Comparison of ENCODE assay signal across 39 mouse cellular contexts in the genomic region with DNA sequence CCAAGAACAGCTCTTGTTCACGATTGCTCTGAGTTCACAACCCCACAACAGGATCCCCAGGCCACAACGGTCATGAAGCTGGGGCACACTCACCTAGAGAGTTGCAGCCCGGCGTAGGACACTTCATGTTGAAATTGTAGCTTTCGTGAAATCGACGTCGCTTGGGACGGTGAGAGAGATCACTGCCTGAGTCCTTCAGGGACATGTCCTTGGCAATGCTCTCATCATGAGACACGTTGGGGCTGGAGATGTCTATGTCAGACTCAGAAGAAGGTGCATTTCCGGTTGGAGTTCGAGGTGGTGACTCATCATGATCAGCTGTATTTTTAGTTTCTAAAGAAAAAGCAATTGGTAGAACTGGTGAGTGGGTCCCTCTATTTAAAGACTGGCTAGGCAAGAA. TPM values are rescaled to one million over a fixed set of nuclear protein-coding genes. Genes with fewer than 3 reads are reported as not detected.
DNase-seq lines count a peak whose midpoint lies in the region; ATAC-seq and TF ChIP-seq lines count a peak whose summit lies in the region.
"Had no signal": no experiment of that assay in that cellular context is flagged by ENCODE, and none has a peak within 500 bp of the region (broad histone marks: within the 10 kb centered on the region; RNA-seq: fewer than 3 reads in every experiment).

No protein-coding gene starts in this region.

- intact Hi-C loops in left cerebral cortex, adult 2 months (cut with DNase I) = no loop called here

- H3K27ac ChIP-seq in thymus, adult 2 months (ENCODE audit: control insufficient read depth, insufficient read depth, low read length) = no peak overlapping the region
- no peak overlapping the region for H3K27ac ChIP-seq in kidney, embryonic 14.5 days (ENCODE audit: low read depth, low read length)
- no peak overlapping the region for H3K27ac ChIP-seq in left cerebral cortex, adult 2 months
- H3K27ac ChIP-seq: forebrain, embryonic 12.5 days; heart, embryonic 15.5 days; hindbrain, embryonic 12.5 days; hindbrain, postnatal 0 days; liver, embryonic 14.5 days; midbrain, embryonic 12.5 days; neural tube, embryonic 12.5 days had no signal

- no peaks in the 10 kb centered on the region for H3K27me3 ChIP-seq in megakaryocyte, embryonic 14.5 days (replicated peaks)
- no peaks in the 10 kb centered on the region for H3K27me3 ChIP-seq in thymus, adult 2 months (ENCODE audit: control insufficient read depth, insufficient read depth, low read length)
- H3K27me3 ChIP-seq in kidney, embryonic 14.5 days (ENCODE audit: control insufficient read depth, insufficient read depth, low read length) = no peaks in the 10 kb centered on the region
- H3K27me3 ChIP-seq: forebrain, embryonic 12.5 days; heart, embryonic 15.5 days; hindbrain, embryonic 12.5 days; midbrain, embryonic 12.5 days; neural tube, embryonic 12.5 days; Patski had no signal

- peak; percentile 70 for DNase-seq in adrenal gland, adult 2 months
- peak; percentile 53 to 56 for DNase-seq in adrenal gland, postnatal 36 days
- no peak for DNase-seq in thymus, adult 2 months
- DNase-seq in left cerebral cortex, adult 2 months (ENCODE audit: extremely low spot score in 1 of 2, low spot score in 2 of 2) = no peak
- DNase-seq: B cell, adult 2 months; cerebellum, adult 11-12 months; cerebellum, adult 9-11 months; gastrocnemius, postnatal 14 days; heart, postnatal 36 days; kidney, adult 9 months; kidney, postnatal 14 days; layer of hippocampus, adult 9-11 months; liver; lung, adult 2 months; lung, postnatal 14 days; right cerebral cortex, adult 18-20 months; spleen, adult 18-20 months; thymus, postnatal 25 days had no signal

- TF ChIP-seq POLR2A in thymus, adult 2 months (IDR thresholded peaks at IDR 0.05; ENCODE audit: control insufficient read depth, extremely low read depth, insufficient read depth, low read length, poor library complexity) = no peak

- no peak for ATAC-seq in megakaryocyte, adult 5-6 weeks (ENCODE audit: poor library complexity, severe bottlenecking)
- no peak for ATAC-seq in kidney, embryonic 14.5 days (ENCODE audit: low FRiP score, low TSS enrichment)
- ATAC-seq: hindbrain, postnatal 0 days; intestine, embryonic 16.5 days; Patski had no signal

- H3K9me3 ChIP-seq in megakaryocyte, embryonic 14.5 days = no peaks in the 10 kb centered on the region
- no peaks in the 10 kb centered on the region for H3K9me3 ChIP-seq in kidney, embryonic 14.5 days (ENCODE audit: control insufficient read depth, low read length)
- H3K9me3 ChIP-seq: forebrain, embryonic 12.5 days; heart, embryonic 15.5 days; hindbrain, embryonic 12.5 days; midbrain, embryonic 12.5 days; neural tube, embryonic 12.5 days had no signal

- peaks cover 62% of the 10 kb centered on the region for H3K4me1 ChIP-seq in megakaryocyte, embryonic 14.5 days
- H3K4me1 ChIP-seq in thymus, adult 2 months (replicated peaks; ENCODE audit: control insufficient read depth, insufficient read depth, low read length) = no peaks in the 10 kb centered on the region
- no peaks in the 10 kb centered on the region for H3K4me1 ChIP-seq in kidney, embryonic 14.5 days (ENCODE audit: control insufficient read depth, insufficient read depth, low read length)
- H3K4me1 ChIP-seq: forebrain, embryonic 12.5 days; hindbrain, embryonic 12.5 days; midbrain, embryonic 12.5 days; neural tube, embryonic 12.5 days had no signal

- 86% methylated on average over 12 of the region's 12 CpGs for WGBS in thymus, adult 2 months
- WGBS in kidney, embryonic 14.5 days = 91% methylated on average over 12 of the region's 12 CpGs

- peaks cover 85% of the 10 kb centered on the region for H3K36me3 ChIP-seq in megakaryocyte, embryonic 14.5 days (replicated peaks; ENCODE audit: low read length)
- H3K36me3 ChIP-seq in thymus, adult 2 months (ENCODE audit: control insufficient read depth, insufficient read depth, low read length) = peaks cover 75% of the 10 kb centered on the region
- H3K36me3 ChIP-seq in kidney, embryonic 14.5 days (ENCODE audit: control insufficient read depth, insufficient read depth, low read length) = peaks cover 77% of the 10 kb centered on the region

- no peak for TF ChIP-seq CTCF in thymus, adult 2 months (IDR thresholded peaks at IDR 0.05; ENCODE audit: borderline replicate concordance, control insufficient read depth, extremely low read depth, insufficient read depth, low read length, poor library complexity)
- no peak for TF ChIP-seq CTCF in left cerebral cortex, adult 2 months (IDR thresholded peaks at IDR 0.05)

- H3K9ac ChIP-seq in kidney, embryonic 14.5 days (ENCODE audit: low read depth, low read length) = no peak overlapping the region
- H3K9ac ChIP-seq: forebrain, embryonic 12.5 days; heart, embryonic 15.5 days; hindbrain, embryonic 12.5 days; liver, embryonic 14.5 days; midbrain, embryonic 12.5 days; neural tube, embryonic 12.5 days had no signal

- H3K4me3 ChIP-seq in megakaryocyte, embryonic 14.5 days (replicated peaks) = peak overlapping the region; percentile 26
- no peak overlapping the region for H3K4me3 ChIP-seq in thymus, adult 2 months (ENCODE audit: control insufficient read depth, insufficient read depth, low read length)
- H3K4me3 ChIP-seq in kidney, embryonic 14.5 days (ENCODE audit: low read length) = no peak overlapping the region
- H3K4me3 ChIP-seq in left cerebral cortex, adult 2 months = no peak overlapping the region
- H3K4me3 ChIP-seq: erythroblast, embryonic 14.5 days; forebrain, embryonic 12.5 days; heart, embryonic 15.5 days; hindbrain, embryonic 12.5 days; midbrain, embryonic 12.5 days; myocyte; neural tube, embryonic 12.5 days had no signal

- H3K4me2 ChIP-seq in kidney, embryonic 14.5 days (replicated peaks; ENCODE audit: low read depth, low read length) = no peak overlapping the region
- H3K4me2 ChIP-seq: forebrain, embryonic 12.5 days; heart, embryonic 15.5 days; hindbrain, embryonic 12.5 days; midbrain, embryonic 12.5 days; neural tube, embryonic 12.5 days had no signal

RNA-seq across cellular contexts. Expression of a gene that starts 10.2 kb away (rescaled TPM):
- polyA plus RNA-seq in megakaryocyte, embryonic 14.5 days (2012; ENCODE audit: insufficient read depth, low replicate concordance) = 0.48 and 11.7 TPM in 2 replicates
- total RNA-seq in megakaryocyte, adult 5-6 weeks (2015) = 78.8 and 84.7 TPM in 2 replicates
- 65.1 and 69.1 TPM in 2 replicates for total RNA-seq in megakaryocyte, adult 5-6 weeks (2017)
- 10 to 100 TPM; 51.7 to 64.2 TPM for total RNA-seq in adrenal gland, adult 2 months (2021)
- 21.5 and 23.8 TPM in 2 replicates for polyA plus RNA-seq in adrenal gland, adult 2 months (2012; rRNA removed)
- 10 to 100 TPM; 48.5 to 51.9 TPM for total RNA-seq in adrenal gland, postnatal 36 days (2021)
- 55.5 and 64.8 TPM in 2 replicates for polyA plus RNA-seq in thymus, adult 2 months (2012; rRNA removed)
- polyA plus RNA-seq in kidney, embryonic 14.5 days (2014; fragmentation: Nextera tagmentation; extraction: Ambion mirVana) = 55.5 and 80.1 TPM in 2 replicates
- total RNA-seq in left cerebral cortex, adult 2 months (2021) = 10 to 100 TPM; 72.3 to 77.2 TPM

RNA-seq across cellular contexts. Expression of a gene that starts 36.9 kb away (rescaled TPM):
- 42.4 and 44.8 TPM in 2 replicates for polyA plus RNA-seq in megakaryocyte, embryonic 14.5 days (2012; ENCODE audit: insufficient read depth, low replicate concordance)
- 62.5 and 73.3 TPM in 2 replicates for total RNA-seq in megakaryocyte, adult 5-6 weeks (2015)
- 63.5 and 72.2 TPM in 2 replicates for total RNA-seq in megakaryocyte, adult 5-6 weeks (2017)
- total RNA-seq in adrenal gland, adult 2 months (2021) = 10 to 100 TPM; 16.6 to 20.9 TPM
- polyA plus RNA-seq in adrenal gland, adult 2 months (2012; rRNA removed) = 27.0 and 37.1 TPM in 2 replicates
- 10 to 100 TPM; 13.7 to 15.4 TPM for total RNA-seq in adrenal gland, postnatal 36 days (2021)
- 204 and 224 TPM in 2 replicates for polyA plus RNA-seq in thymus, adult 2 months (2012; rRNA removed)
- 11.9 and 13.0 TPM in 2 replicates for polyA plus RNA-seq in kidney, embryonic 14.5 days (2014; fragmentation: Nextera tagmentation; extraction: Ambion mirVana)
- total RNA-seq in left cerebral cortex, adult 2 months (2021) = 1 to 10 TPM; 3.0 to 3.6 TPM

RNA-seq across cellular contexts. Expression of a gene that starts 38.6 kb away (rescaled TPM):
- 1.3 and 1.9 TPM in 2 replicates for polyA plus RNA-seq in megakaryocyte, embryonic 14.5 days (2012; ENCODE audit: insufficient read depth, low replicate concordance)
- total RNA-seq in megakaryocyte, adult 5-6 weeks (2015) = not detected in 2 replicates
- 0.15 TPM in 1 of 2 replicates, not detected in the other for total RNA-seq in megakaryocyte, adult 5-6 weeks (2017)
- total RNA-seq in adrenal gland, adult 2 months (2021) = not detected
- not detected in 2 replicates for polyA plus RNA-seq in adrenal gland, adult 2 months (2012; rRNA removed)
- total RNA-seq in adrenal gland, postnatal 36 days (2021) = not detected
- 0.40 and 0.50 TPM in 2 replicates for polyA plus RNA-seq in thymus, adult 2 months (2012; rRNA removed)
- polyA plus RNA-seq in kidney, embryonic 14.5 days (2014; fragmentation: Nextera tagmentation; extraction: Ambion mirVana) = 0.20 TPM in 1 of 2 replicates, not detected in the other
- not detected for total RNA-seq in left cerebral cortex, adult 2 months (2021)
- total RNA-seq: adrenal gland, adult 18-20 months; gastrocnemius, postnatal 14 days; granulocyte monocyte progenitor cell, adult 5-6 weeks; heart, postnatal 36 days; hindbrain, postnatal 0 days; left cerebral cortex, postnatal 14 days; megakaryocyte progenitor cell, adult 5-6 weeks; midbrain, postnatal 0 days had no signal
- polyA plus RNA-seq: cortical plate, adult 2 months; embryonic facial prominence, embryonic 14.5 days; erythroblast, embryonic 14.5 days; heart, embryonic 15.5 days; hindbrain, postnatal 0 days; intestine, embryonic 16.5 days; midbrain, postnatal 0 days; neural tube, embryonic 12.5 days; Patski had no signal

Comparison
In these comparisons a context has a peak if more than half of its experiments do, and no peak if none do; other contexts are left out.
1. DNase-seq: peak in adrenal gland, adult 2 months (single experiment) and adrenal gland, postnatal 36 days (2 of 2); none in thymus, adult 2 months (single experiment) and left cerebral cortex, adult 2 months (0 of 2).